Mouse (Mus musculus): ENCODE measurements around the gene Ficd. TPM values are rescaled to one million over a fixed set of nuclear protein-coding genes. Genes with fewer than 3 reads are reported as not detected.
"Not testable (repeated sequence)": the region's sequence is repeated elsewhere in the genome, so short reads cannot be mapped to it uniquely, and the experiment has no call there.

The Ficd gene
- polyA plus RNA-seq, 1 experiment: 15.3 TPM

DNA sequence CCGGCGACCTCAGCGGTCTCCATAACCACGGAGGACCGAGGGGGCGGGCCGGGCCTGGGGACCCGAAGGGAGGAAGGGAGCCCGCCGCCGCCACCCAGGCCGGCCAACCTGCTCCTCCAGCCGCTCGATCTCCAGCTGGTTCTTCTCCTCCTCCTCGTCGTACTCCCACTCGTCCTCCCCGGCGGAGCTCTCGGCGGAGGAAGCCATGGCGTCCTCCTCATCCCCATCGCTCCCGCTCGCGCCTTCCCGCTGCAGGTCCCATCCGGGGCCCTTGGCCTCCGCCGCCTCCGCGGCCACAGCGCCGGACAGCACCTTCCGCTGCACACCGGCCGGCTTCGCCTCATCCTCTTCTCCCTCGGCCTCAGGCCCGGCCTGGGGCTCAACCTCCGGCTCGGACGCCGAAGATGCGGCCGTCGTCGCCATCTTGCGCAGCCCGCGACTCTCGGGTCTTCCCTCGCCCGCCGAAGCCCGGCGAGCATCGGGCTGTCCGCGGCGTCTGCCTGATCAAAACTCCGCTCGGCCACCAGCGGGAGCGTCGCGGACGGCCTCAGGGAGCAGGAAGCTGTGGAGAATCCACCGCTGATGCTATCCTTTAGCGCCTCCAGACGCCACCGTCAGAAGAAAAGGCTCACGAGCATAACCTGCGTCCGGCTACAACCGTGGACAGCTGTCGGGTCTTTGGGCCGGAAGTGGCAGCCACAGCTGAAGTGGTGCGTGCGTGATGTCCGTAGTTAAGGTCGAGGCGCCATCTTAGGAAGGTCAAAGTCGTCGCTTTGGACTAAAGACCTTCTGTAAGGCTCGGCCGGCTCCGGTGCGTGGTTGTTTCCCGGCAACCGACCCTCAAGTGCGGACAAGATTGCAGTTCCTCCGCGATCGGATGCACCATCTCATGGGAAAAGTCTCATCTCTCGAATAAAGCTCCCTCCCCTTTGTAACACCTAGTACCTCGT is 35.9 kb downstream of the Ficd start:
- H3K4me3 ChIP-seq (replicated peaks; ENCODE audit: insufficient read depth, low read depth, low read length): peak overlapping the region; percentile 86
- peak; percentile 87 to 92 for DNase-seq
- H3K27me3 ChIP-seq (ENCODE audit: control insufficient read depth, insufficient read depth, low read length): no peaks in the 10 kb centered on the region
- WGBS: under 1% methylated on average over 92 of the region's 97 CpGs
- peak overlapping the region; percentile 100 for H3K27ac ChIP-seq (ENCODE audit: insufficient read depth, low read length)
- no peak for TF ChIP-seq CTCF (IDR thresholded peaks at IDR 0.05; ENCODE audit: borderline replicate concordance, insufficient read depth, low read depth, low read length)
- peak; percentile 59 for TF ChIP-seq POLR2A (IDR thresholded peaks at IDR 0.05; ENCODE audit: borderline replicate concordance, insufficient read depth, low read length)
- peaks cover 7% of the 10 kb centered on the region for H3K4me1 ChIP-seq (ENCODE audit: control insufficient read depth, insufficient read depth, low read length)

DNA sequence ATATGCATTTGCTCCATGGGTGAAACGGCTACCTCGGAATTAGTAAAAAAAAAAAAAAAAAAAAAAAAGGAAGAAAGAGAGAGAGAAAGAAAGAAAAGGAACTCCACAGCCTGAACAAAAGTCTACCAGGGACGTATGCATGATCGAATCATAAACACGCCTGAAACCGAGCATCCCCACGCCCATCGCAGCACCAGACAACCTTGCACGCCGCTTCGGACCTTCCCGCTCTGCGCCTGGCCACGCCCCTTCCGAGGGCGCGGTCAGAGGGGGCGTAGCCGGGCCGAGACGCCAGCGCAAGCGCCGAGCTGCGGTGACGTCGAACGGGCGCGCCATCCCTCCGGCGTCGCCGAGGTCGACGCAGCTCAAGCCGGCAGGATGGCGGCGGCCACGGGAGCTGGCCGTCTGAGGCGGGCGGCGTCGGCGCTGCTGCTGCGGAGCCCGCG is 36.9 kb downstream of the Ficd start, which contains the start of the genes Sart3 and Iscu:
TSS of gene Sart3 (minus strand) at position 61 of the 446 bp plus-strand sequence.
TSS of gene Iscu (plus strand) at position 299 of the 446 bp plus-strand sequence.
- peak; percentile 94 to 95 for DNase-seq
- peak within 1 kb of the TSS; percentile 88 for H3K4me3 ChIP-seq (replicated peaks; ENCODE audit: insufficient read depth, low read depth, low read length)
- TF ChIP-seq POLR2A (IDR thresholded peaks at IDR 0.05; ENCODE audit: borderline replicate concordance, insufficient read depth, low read length) (peak; percentile 76), CTCF (IDR thresholded peaks at IDR 0.05; ENCODE audit: borderline replicate concordance, insufficient read depth, low read depth, low read length) (no peak)
- peak within 1 kb of the TSS; percentile 100 for H3K27ac ChIP-seq (ENCODE audit: insufficient read depth, low read length)
- WGBS: under 1% methylated on average over 49 of the region's 49 CpGs
- H3K27me3 ChIP-seq (ENCODE audit: control insufficient read depth, insufficient read depth, low read length): no peaks in the 10 kb centered on the region
- peaks cover 7% of the 10 kb centered on the region for H3K4me1 ChIP-seq (ENCODE audit: control insufficient read depth, insufficient read depth, low read length)

DNA sequence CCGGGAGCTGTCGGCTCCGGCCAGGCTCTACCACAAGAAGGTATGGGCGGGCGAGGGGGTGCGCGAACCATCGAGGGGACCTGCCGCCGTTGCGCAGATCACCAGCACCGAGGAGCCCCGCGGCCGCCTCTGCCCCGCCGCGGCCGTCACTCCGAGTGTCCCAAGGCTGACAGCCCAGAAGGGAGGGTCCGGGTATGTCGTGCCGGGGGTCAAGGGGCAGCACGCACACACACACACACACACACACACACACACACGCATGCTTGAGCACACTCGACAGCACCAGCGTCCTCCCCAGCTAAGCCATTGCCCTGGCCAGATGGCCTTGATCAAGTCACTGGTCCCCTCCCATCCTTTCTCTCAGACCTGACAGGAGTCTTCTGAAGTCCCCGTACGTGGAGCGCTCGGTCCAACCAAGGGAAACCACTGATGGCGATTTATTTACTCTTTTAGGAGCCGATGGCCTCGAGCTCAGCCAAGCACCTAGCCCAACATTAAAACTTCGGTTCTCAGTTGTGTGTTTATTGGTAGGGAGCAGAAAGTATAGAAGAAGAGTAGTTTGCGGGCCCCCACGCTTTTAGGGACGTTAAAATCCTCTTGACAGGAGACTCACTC is 37.4 kb downstream of the Ficd start:
- DNase-seq: no peak
- WGBS: under 1% methylated on average over 38 of the region's 38 CpGs
- Histone ChIP-seq H3K4me1 (ENCODE audit: control insufficient read depth, insufficient read depth, low read length) (peaks cover 7% of the 10 kb centered on the region), H3K4me3 (replicated peaks; ENCODE audit: insufficient read depth, low read depth, low read length) (peak overlapping the region; percentile 88), H3K27ac (ENCODE audit: insufficient read depth, low read length) (no peak overlapping the region), H3K27me3 (ENCODE audit: control insufficient read depth, insufficient read depth, low read length) (no peaks in the 10 kb centered on the region)
- no peak for TF ChIP-seq POLR2A (IDR thresholded peaks at IDR 0.05; ENCODE audit: borderline replicate concordance, insufficient read depth, low read length)
- no peak for TF ChIP-seq CTCF (IDR thresholded peaks at IDR 0.05; ENCODE audit: borderline replicate concordance, insufficient read depth, low read depth, low read length)

- no peak overlapping the region for H3K27ac ChIP-seq (ENCODE audit: insufficient read depth, low read length)
- H3K27me3 ChIP-seq (ENCODE audit: control insufficient read depth, insufficient read depth, low read length): no peaks in the 10 kb centered on the region
These were observed 38.1 kb downstream of the Ficd start for GRCm38 (mm10) chr5:113773664-113774063.

GRCm38 (mm10) chr5:113775585-113775984 is 40.0 kb downstream of the Ficd start:
- Histone ChIP-seq H3K27me3 (ENCODE audit: control insufficient read depth, insufficient read depth, low read length) (no peaks in the 10 kb centered on the region), H3K4me3 (replicated peaks; ENCODE audit: insufficient read depth, low read depth, low read length) (no peak overlapping the region), H3K27ac (ENCODE audit: insufficient read depth, low read length) (no peak overlapping the region), H3K4me1 (ENCODE audit: control insufficient read depth, insufficient read depth, low read length) (no peaks in the 10 kb centered on the region)
- 90% methylated on average over 10 of the region's 10 CpGs for WGBS
- TF ChIP-seq CTCF (IDR thresholded peaks at IDR 0.05; ENCODE audit: borderline replicate concordance, insufficient read depth, low read depth, low read length): no peak
- no peak for TF ChIP-seq POLR2A (IDR thresholded peaks at IDR 0.05; ENCODE audit: borderline replicate concordance, insufficient read depth, low read length)
- DNase-seq: no peak

More at GRCm38 (mm10) chr5:113773664-113774063, 38.1 kb downstream of the Ficd start:
- DNase-seq: peak; percentile 73 to 83
- Histone ChIP-seq H3K4me1 (ENCODE audit: control insufficient read depth, insufficient read depth, low read length) (peaks cover 4% of the 10 kb centered on the region), H3K4me3 (replicated peaks; ENCODE audit: insufficient read depth, low read depth, low read length) (peak overlapping the region; percentile 88)
- TF ChIP-seq POLR2A (IDR thresholded peaks at IDR 0.05; ENCODE audit: borderline replicate concordance, insufficient read depth, low read length) (no peak), CTCF (IDR thresholded peaks at IDR 0.05; ENCODE audit: borderline replicate concordance, insufficient read depth, low read depth, low read length) (peak; percentile 87)
- under 1% methylated on average over 7 of the region's 7 CpGs for WGBS

DNA sequence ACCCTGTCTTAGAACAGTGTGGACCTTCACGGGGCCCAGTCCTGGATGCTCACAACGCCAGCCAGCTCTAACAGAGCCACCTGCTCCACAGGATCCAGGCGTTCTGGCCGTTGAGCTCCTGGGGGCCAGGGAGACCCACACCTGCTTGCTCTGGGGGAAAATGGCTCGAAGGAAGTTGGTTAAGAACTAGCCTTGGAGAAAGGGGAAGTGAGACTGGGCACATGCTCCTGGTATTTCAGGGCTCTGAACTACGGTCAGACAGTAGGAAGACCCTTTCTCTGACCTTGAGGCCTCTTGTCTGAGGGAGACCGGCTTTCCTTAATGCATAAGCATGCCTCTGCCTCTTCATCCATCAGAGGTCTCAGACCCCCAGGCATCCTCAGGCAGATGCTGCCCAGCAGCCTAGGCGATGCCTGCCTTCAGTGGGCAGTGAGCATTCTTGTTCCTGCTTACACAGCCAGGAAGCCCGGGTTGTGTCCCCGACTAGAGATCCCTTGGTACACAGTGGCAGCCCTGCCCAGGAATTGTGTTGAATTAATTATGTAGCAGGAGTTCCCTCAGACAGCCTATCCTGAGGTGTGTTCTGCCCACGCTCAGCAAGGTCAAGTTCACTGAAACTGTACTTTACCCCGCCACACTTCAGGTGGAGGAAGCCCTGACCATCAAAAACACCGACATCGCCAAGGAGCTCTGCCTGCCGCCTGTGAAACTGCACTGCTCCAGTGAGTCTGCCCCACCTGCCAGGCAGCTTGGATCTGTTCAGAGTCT is 40.7 kb downstream of the Ficd start:
- WGBS: 90% methylated on average over 15 of the region's 15 CpGs
- no peak for DNase-seq
- no peaks in the 10 kb centered on the region for H3K4me1 ChIP-seq (ENCODE audit: control insufficient read depth, insufficient read depth, low read length)
- H3K4me3 ChIP-seq (replicated peaks; ENCODE audit: insufficient read depth, low read depth, low read length): no peak overlapping the region
- no peak for TF ChIP-seq POLR2A (IDR thresholded peaks at IDR 0.05; ENCODE audit: borderline replicate concordance, insufficient read depth, low read length)
- no peak for TF ChIP-seq CTCF (IDR thresholded peaks at IDR 0.05; ENCODE audit: borderline replicate concordance, insufficient read depth, low read depth, low read length)
- no peak overlapping the region for H3K27ac ChIP-seq (ENCODE audit: insufficient read depth, low read length)
- H3K27me3 ChIP-seq (ENCODE audit: control insufficient read depth, insufficient read depth, low read length): no peaks in the 10 kb centered on the region

DNA sequence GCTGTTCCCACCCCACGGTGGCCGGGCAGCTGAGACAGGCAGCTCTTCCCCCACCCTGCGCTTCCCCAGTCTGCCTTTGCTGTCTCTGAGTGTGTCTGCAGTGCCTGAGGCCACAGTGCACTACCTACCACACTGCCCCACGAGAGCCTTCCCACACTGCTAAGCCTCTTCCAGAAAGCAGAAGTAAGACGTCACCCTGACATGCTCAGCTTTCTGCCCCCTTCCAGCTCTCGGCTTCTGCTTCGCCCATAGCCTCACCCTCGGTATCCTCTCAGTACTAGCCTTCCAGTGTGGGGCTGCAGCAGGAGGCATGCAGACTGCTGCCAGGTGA is 41.3 kb downstream of the Ficd start:
- Histone ChIP-seq H3K4me1 (ENCODE audit: control insufficient read depth, insufficient read depth, low read length) (no peaks in the 10 kb centered on the region), H3K27me3 (ENCODE audit: control insufficient read depth, insufficient read depth, low read length) (no peaks in the 10 kb centered on the region), H3K27ac (ENCODE audit: insufficient read depth, low read length) (no peak overlapping the region), H3K4me3 (replicated peaks; ENCODE audit: insufficient read depth, low read depth, low read length) (no peak overlapping the region)
- 81% methylated on average over 8 of the region's 8 CpGs for WGBS
- no peak for DNase-seq
- TF ChIP-seq POLR2A (IDR thresholded peaks at IDR 0.05; ENCODE audit: borderline replicate concordance, insufficient read depth, low read length): no peak
- no peak for TF ChIP-seq CTCF (IDR thresholded peaks at IDR 0.05; ENCODE audit: borderline replicate concordance, insufficient read depth, low read depth, low read length)

DNA sequence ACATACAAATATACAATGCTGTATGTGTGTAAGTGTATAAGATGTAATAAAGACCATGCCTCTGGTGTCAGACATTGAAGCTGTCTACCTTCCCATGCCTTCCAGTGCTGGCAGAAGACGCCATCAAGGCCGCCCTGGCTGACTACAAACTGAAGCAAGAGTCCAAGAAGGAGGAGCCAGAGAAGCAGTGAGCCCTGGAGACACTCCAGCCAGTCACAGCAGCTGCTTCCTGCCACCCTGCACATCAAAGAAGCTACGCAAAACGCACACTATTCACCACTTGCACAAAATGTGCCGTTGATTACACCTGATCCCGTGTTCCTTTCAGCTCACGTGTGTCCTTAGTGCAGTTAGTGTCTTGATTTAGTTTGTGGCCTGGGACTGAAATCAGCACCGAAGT is 42.1 kb downstream of the Ficd start:
- DNase-seq; H3K4me3 ChIP-seq (replicated peaks; ENCODE audit: insufficient read depth, low read depth, low read length); H3K27me3 ChIP-seq (ENCODE audit: control insufficient read depth, insufficient read depth, low read length); H3K27ac ChIP-seq (ENCODE audit: insufficient read depth, low read length); H3K4me1 ChIP-seq (ENCODE audit: control insufficient read depth, insufficient read depth, low read length): not testable (repeated sequence)
- WGBS: 68% methylated on average over 8 of the region's 8 CpGs
